Mouse (Mus musculus) small intestine, adult 2 months (tissue): ENCODE data around the gene Gm5538.

Source experiments
- CTCF ChIP-seq: fragments of 200-500 bp; IDR thresholded peaks from 2 replicates; pipeline ENCODE4 v1.5.1; 2012; ENCODE audit warnings: low read depth, mild to moderate bottlenecking, control low read depth, inconsistent platforms, low read length, moderate library complexity, mixed read lengths; ENCODE audit not compliant: insufficient replicate concordance, insufficient read length; ENCODE audit errors: extremely low read depth
- POLR2A ChIP-seq: fragments of 200-500 bp; IDR thresholded peaks from 2 replicates; pipeline ENCODE4 v1.6.1; 2012; ENCODE audit warnings: low read depth, mild to moderate bottlenecking, control low read depth, inconsistent platforms, low read length, moderate library complexity

- no peak for TF ChIP-seq CTCF
- no peak for TF ChIP-seq POLR2A
Measured at GRCm38 (mm10) chr3:59744181-59744580, 14.6 kb downstream of the Gm5538 start.
